Mouse (Mus musculus) left cerebral cortex, postnatal 36 days (tissue): ENCODE results near the gene Ccdc28b. TPM values are rescaled to one million over a fixed set of nuclear protein-coding genes. Genes with fewer than 3 reads are reported as not detected.

Source experiments
- DNase-seq, 2 experiments: peaks; one replicate each; pipeline ENCODE4 v3.0.0; 2021 to 2022; ENCODE audit warnings: low spot score in 2 of 2, mixed read lengths in 1 of 2
- intact Hi-C: fragments of 180-260 bp; cut with DNase I; formaldehyde crosslinking; loops from one replicate; pipeline ENCODE4 v1.15.1; 2025
- total RNA-seq, 2 experiments: library from RNA; stranded (reverse); gene quantifications; 2 replicates each; pipeline ENCODE4 v1.2.3; 2021

The Ccdc28b gene
- total RNA-seq, 2 experiments from 2014 or later, result 53.7 to 60.8 TPM

- intact Hi-C loops, result loop anchor here (2.0 kb wide), 1 partner anchor 16 kb away; the partner anchor contains the start of gene Txlna
- DNase-seq, result peak; percentile 58 to 62
These were observed 1.3 kb upstream of the Ccdc28b start for GRCm38 (mm10) chr4:129625029-129625370.

GRCm38 (mm10) chr4:129624281-129625028, 708 bp upstream of the Ccdc28b start:
- intact Hi-C loops, result loop anchor here (2.0 kb wide), 1 partner anchor 16 kb away; the partner anchor contains the start of gene Txlna

DNA sequence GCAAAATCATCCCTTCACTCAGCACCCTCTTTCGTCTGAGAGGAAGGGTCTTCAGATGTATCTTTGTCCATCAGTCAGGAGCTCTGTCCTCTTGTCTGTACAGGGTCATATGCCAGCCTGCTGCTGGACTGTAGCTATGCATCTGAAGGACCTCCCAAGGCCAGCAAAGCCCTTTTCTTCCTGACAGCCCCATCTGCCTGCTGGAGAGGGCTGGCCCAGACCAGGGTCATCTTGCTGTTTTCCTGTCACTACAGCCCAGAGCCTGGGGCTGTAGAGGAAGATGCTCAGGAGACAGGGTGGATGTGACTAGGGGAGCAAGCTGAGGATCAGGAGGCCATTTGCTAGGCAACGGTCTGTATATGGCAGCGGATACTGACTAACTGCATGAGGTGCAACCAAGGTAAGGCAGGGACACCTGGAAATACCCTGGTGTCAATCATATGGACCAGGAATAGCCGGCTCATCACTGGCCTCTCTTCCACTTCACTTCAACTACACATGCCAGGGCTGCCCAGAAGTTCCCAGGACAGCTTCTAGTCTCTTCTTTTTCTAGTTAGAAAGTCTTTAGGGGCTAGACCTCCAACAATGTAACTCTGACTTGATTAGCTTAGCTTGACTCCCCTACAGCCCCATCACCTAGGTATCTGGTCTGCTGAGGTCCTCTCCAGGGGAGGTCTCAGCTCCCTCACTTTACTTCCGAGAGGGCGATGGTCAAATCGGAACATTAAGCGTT, 778 bp downstream of the Ccdc28b start:
- DNase-seq, result no peak
- intact Hi-C loops, result no loop called here

More at GRCm38 (mm10) chr4:129624281-129625028, 708 bp upstream of the Ccdc28b start:
- peak; percentile 88 to 89 for DNase-seq

GRCm38 (mm10) chr4:129622120-129622802, 1.5 kb downstream of the Ccdc28b start:
- no peak for DNase-seq
- intact Hi-C loops, result no loop called here

DNA sequence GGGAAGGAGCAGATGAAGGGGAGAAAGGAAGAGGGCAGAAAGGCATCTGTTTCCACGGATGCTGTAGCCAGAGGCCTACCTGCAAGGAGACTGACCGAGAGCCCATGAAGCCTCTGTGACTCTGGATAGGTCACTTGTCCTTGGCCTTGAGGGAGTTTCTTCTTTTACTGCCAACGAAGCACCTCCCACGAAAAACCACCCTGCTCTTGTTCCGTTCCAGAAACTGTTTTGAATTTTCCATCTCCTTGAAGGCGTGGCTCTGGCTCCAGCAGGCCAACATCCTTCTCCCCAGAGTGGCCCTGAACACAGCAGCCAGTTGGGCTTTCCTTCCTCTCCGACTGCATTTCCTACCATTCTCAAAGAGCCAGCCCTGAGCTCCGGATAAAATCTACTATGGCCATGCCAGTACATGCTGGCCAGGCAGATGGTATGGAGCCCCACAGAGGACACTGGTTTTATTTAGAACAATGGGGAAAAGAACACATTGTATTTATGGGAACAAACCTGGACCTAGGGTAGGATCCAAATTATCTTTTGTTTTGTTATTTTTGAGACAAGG, 2.4 kb downstream of the Ccdc28b start:
- intact Hi-C loops, result no loop called here
- DNase-seq, result no peak

- no peak for DNase-seq
- intact Hi-C loops, result no loop called here
These were observed 3.1 kb downstream of the Ccdc28b start for GRCm38 (mm10) chr4:129620419-129621282.

GRCm38 (mm10) chr4:129618786-129619691, 4.7 kb downstream of the Ccdc28b start, which contains the start of gene Iqcc:
TSS of gene Iqcc (minus strand) at chr4:129619099.
- peak; percentile 97 for DNase-seq
- intact Hi-C loops, result no loop called here

- intact Hi-C loops, result no loop called here
- no peak for DNase-seq
These were observed 5.7 kb downstream of the Ccdc28b start for GRCm38 (mm10) chr4:129618031-129618430.

- intact Hi-C loops, result no loop called here
- DNase-seq, result no peak
These were observed 6.6 kb downstream of the Ccdc28b start for GRCm38 (mm10) chr4:129617121-129617641.

DNA sequence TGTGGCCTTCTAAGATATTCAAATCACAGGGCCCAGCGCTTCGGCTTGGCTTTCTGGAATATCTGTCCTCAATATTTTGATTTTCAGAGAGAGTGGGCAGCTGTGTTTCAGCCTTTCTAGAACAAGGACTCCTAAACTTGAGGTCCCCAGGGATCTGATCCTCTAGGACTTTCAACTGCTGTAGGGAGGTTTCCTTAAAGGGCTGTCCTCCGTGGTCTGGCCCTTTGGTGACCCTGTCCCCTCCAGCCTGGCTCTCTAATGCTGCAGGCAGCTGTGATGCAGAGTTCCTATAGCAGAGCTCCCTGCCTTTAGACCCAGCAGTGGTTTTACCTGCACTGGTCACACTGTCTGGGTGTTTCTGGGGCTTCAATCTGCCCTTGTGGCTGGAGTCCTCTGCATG, 7.1 kb downstream of the Ccdc28b start:
- intact Hi-C loops, result no loop called here
- no peak for DNase-seq

GRCm38 (mm10) chr4:129615801-129616290, 7.9 kb downstream of the Ccdc28b start:
- intact Hi-C loops, result no loop called here
- DNase-seq, result peak in 1 of 2 experiments; percentile 31

GRCm38 (mm10) chr4:129614093-129614492, 9.7 kb downstream of the Ccdc28b start, which contains the start of gene Dcdc2b:
TSS of gene Dcdc2b (minus strand) at chr4:129614257.
- DNase-seq, result no peak
- intact Hi-C loops, result no loop called here

DNA sequence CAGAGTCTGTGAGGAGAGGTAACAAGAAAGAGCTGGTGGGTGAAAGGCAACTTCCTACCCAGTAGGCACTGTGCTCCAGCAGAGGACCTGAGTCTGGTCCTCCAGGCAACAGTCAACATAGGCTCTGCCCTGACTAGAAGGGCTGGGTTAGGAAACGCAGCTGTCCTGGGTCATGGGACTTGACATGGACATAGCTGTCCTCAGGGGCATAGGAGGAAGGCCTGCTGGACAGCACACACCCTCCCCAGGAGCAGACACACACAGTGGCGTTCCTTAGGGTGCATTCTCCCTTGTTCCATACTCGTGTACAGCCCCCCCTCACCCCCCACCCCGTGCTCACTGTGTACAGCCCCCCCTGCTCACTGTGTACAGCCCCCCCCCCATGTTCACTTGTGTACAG, 13.3 kb downstream of the Ccdc28b start:
- intact Hi-C loops, result no loop called here
- DNase-seq, result no peak

DNA sequence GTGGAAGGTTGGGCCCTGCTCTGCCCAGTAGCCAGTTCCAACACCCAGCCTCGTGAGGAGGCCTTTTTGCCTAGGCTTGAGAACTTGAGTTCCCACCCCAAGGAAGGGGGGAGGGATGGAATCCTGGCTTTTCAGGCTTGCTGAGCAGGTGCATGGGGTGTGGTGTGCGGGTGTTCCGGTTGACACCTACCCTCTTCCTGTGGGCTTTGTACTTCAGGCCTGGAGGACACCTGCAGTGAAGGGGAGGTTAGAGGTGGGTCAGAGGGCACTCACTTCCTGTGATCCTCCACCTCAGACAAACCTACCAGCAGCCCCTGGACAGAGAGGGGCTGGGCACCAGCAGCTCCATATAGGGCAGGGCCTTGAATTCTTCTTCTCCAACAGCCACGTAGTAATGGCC, 13.7 kb downstream of the Ccdc28b start:
- intact Hi-C loops, result no loop called here
- no peak for DNase-seq

DNA sequence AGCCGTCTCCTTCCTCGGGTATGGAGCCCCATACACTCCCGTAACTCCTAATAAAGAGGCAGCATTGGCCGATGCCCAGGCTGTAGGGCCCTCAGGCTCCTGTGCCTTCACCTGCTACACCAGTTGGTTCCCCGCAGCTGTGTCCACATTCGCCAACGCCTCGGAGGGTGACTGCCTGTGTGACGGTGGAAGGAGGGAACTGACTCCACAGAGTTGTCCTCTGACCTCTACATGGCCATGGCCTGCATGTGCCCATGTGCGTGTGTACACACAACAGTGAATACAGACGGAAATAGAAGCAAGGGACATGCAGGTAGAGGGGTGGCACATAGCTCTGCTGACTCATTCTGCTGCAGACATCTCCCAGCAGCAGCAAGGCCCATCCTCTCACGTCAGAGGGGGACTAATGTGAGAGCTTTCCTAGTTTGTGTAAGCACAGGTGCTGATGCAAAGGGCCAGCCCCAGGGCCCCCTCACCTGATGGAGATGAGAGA, 14.6 kb downstream of the Ccdc28b start:
- no peak for DNase-seq
- intact Hi-C loops, result loop anchor here (5.0 kb wide), 1 partner anchor 117 kb away; the partner anchor contains the start of genes Fam229a and Tssk3

DNA sequence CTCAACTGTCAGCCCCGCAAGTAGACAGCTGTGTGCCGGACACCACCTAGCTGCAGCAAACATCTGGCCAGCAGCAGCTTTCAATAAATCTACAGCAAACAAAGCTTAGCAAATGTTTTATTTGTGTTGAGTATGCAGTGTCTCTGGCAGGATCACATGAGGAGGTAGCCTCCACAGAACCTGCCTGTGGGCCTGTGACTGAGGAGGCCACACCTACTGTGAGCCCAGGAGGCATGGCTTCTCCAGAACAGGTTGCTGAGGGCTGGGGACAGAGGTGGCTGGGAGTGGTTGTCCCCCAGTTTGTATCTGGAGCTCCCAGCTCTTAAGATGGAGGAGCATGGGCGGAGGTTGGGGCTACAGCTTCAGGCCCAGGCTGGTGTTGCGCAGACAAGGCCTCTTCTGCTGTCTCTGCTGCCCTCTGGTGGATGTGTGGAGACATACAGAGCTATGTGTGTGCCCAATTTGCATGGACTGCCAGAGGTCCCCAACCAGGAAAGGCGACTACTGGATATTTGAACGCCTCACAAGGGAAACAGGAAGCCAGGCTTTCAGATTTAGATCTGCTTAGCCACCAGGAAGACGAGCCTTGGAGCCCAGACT, 15.2 kb downstream of the Ccdc28b start:
- intact Hi-C loops, result loop anchor here (5.0 kb wide), 1 partner anchor 116 kb away; the partner anchor contains the start of genes Fam229a and Tssk3
- DNase-seq, result peak; percentile 69 to 77
